In the genomic region with DNA sequence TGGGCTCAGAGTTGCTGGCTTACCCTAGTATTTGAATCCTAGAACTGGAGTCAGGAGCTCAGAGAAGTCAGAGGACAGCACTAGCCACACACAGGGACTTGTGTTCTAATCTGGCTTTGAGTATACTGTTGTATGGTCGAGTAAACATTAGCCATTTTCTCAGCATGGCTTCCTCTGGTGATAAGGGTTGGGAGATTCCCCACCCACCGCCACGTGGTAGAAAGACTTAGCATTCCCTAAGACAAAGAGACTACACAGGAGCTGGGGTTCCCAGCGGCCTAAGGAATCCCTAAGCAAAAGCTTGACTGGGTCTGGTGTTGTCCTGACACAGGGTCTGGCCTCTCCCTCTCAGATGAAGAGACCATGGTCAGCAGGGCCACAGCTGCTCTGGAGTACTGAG, we compare ENCODE assay signal across 10 mouse cellular contexts. TPM values are rescaled to one million over a fixed set of nuclear protein-coding genes. Genes with fewer than 3 reads are reported as not detected.
A peak's percentile ranks its signal among the peaks of the same experiment; 100 is the strongest.
DNase-seq lines count a peak whose midpoint lies in the region; ATAC-seq and TF ChIP-seq lines count a peak whose summit lies in the region.
"Had no signal": no experiment of that assay in that cellular context is flagged by ENCODE, and none has a peak within 500 bp of the region (broad histone marks: within the 10 kb centered on the region; RNA-seq: fewer than 3 reads in every experiment).

No protein-coding gene starts in this region.

- peak overlapping the region; percentile 64 for H3K4me2 ChIP-seq in liver, embryonic 13.5 days

- H3K9ac ChIP-seq in liver, embryonic 13.5 days, result peak overlapping the region; percentile 67

- TF ChIP-seq CTCF in gastrocnemius, adult 2 months (IDR thresholded peaks at IDR 0.05), result no peak
- TF ChIP-seq CTCF in cortical plate, adult 2 months (IDR thresholded peaks at IDR 0.05; ENCODE audit: extremely low read depth, insufficient read depth, low read length), result no peak

- H3K27me3 ChIP-seq in liver, embryonic 13.5 days, result no peaks in the 10 kb centered on the region
- H3K27me3 ChIP-seq: Patski had no signal

- peaks cover 5% of the 10 kb centered on the region for H3K4me1 ChIP-seq in cortical plate, adult 2 months (ENCODE audit: control insufficient read depth, insufficient read depth, low read length)
- H3K4me1 ChIP-seq in liver, embryonic 13.5 days (replicated peaks), result peaks cover 84% of the 10 kb centered on the region

- peak overlapping the region; percentile 59 for H3K4me3 ChIP-seq in gastrocnemius, adult 2 months
- no peak overlapping the region for H3K4me3 ChIP-seq in cortical plate, adult 2 months (ENCODE audit: insufficient read depth, low read length)
- peak overlapping the region; percentile 41 for H3K4me3 ChIP-seq in liver, embryonic 13.5 days (replicated peaks)

- no peaks in the 10 kb centered on the region for H3K36me3 ChIP-seq in liver, embryonic 13.5 days

- no peak for DNase-seq in gastrocnemius, adult 2 months
- DNase-seq in gastrocnemius, adult 8-10 months (ENCODE audit: low spot score in 2 of 2), result no peak
- DNase-seq in kidney, postnatal 10 days, result peak; percentile 14
- no peak for DNase-seq in kidney, adult 8-10 months
- DNase-seq in liver, embryonic 13.5 days, result no peak
- no peak for DNase-seq in urinary bladder, postnatal 14 days (ENCODE audit: low spot score)
- no peak for DNase-seq in adrenal gland, postnatal 36 days
- DNase-seq: left cerebral cortex, postnatal 4 days had no signal

- intact Hi-C loops in gastrocnemius, adult 2 months (cut with DNase I), result no loop called here

- no peak for ATAC-seq in liver, embryonic 13.5 days (ENCODE audit: low read depth)
- ATAC-seq: Patski had no signal

- peak overlapping the region; percentile 89 for H3K27ac ChIP-seq in gastrocnemius, adult 2 months
- peak overlapping the region; percentile 70 for H3K27ac ChIP-seq in cortical plate, adult 2 months (ENCODE audit: insufficient read depth, low read length)
- peak overlapping the region; percentile 87 for H3K27ac ChIP-seq in liver, embryonic 13.5 days

- H3K9me3 ChIP-seq in liver, embryonic 13.5 days (replicated peaks), result no peaks in the 10 kb centered on the region

- no peak for TF ChIP-seq POLR2A in cortical plate, adult 2 months (IDR thresholded peaks at IDR 0.05; ENCODE audit: extremely low read depth, insufficient read depth, low read length)

- WGBS in liver, embryonic 13.5 days (ENCODE audit: insufficient replicate concordance), result 15% methylated on average over 4 of the region's 4 CpGs

RNA-seq across cellular contexts. Expression of a gene that starts 3.4 kb away (rescaled TPM):
- total RNA-seq in gastrocnemius, adult 2 months (2021), result 10 to 100 TPM; 34.4 to 53.7 TPM
- total RNA-seq in gastrocnemius, adult 8-10 months (2022), result 10 to 100 TPM; 28.7 to 37.4 (median 31.6) TPM
- polyA plus RNA-seq in cortical plate, adult 2 months (2012; rRNA removed), result 137 and 145 TPM in 2 replicates
- polyA plus RNA-seq in liver, embryonic 13.5 days (2015; fragmentation: Nextera tagmentation; extraction: Ambion mirVana), result 69.4 and 79.4 TPM in 2 replicates
- 100 to 1,000 TPM in 1 of 2 experiments, 10 to 100 TPM in 1; 86.2 to 127 TPM for total RNA-seq in adrenal gland, postnatal 36 days (2021)

RNA-seq across cellular contexts. Expression of a gene that starts 10.0 kb away (rescaled TPM):
- total RNA-seq in gastrocnemius, adult 2 months (2021), result not detected
- total RNA-seq in gastrocnemius, adult 8-10 months (2022), result not detected
- polyA plus RNA-seq in cortical plate, adult 2 months (2012; rRNA removed), result not detected in 2 replicates
- not detected in 2 replicates for polyA plus RNA-seq in liver, embryonic 13.5 days (2015; fragmentation: Nextera tagmentation; extraction: Ambion mirVana)
- total RNA-seq in adrenal gland, postnatal 36 days (2021), result not detected
- total RNA-seq: left cerebral cortex, postnatal 4 days had no signal
- polyA plus RNA-seq: Patski had no signal

RNA-seq across cellular contexts. Expression of a gene that starts 27.8 kb away (rescaled TPM):
- total RNA-seq in gastrocnemius, adult 2 months (2021), result 1 to 10 TPM; 2.8 to 7.3 TPM
- 1 to 10 TPM; 2.9 to 8.9 (median 5.6) TPM for total RNA-seq in gastrocnemius, adult 8-10 months (2022)
- polyA plus RNA-seq in cortical plate, adult 2 months (2012; rRNA removed), result 2.3 TPM in 2 replicates
- polyA plus RNA-seq in liver, embryonic 13.5 days (2015; fragmentation: Nextera tagmentation; extraction: Ambion mirVana), result 30.9 and 32.7 TPM in 2 replicates
- 100 to 1,000 TPM; 301 to 364 TPM for total RNA-seq in adrenal gland, postnatal 36 days (2021)

RNA-seq across cellular contexts. Expression of a gene that starts 51.8 kb away (rescaled TPM):
- total RNA-seq in gastrocnemius, adult 2 months (2021), result 1 to 10 TPM; 1.0 to 2.3 TPM
- 1 to 10 TPM; 1.3 to 2.1 (median 1.6) TPM for total RNA-seq in gastrocnemius, adult 8-10 months (2022)
- polyA plus RNA-seq in cortical plate, adult 2 months (2012; rRNA removed), result 88.8 and 95.7 TPM in 2 replicates
- 2.1 and 2.3 TPM in 2 replicates for polyA plus RNA-seq in liver, embryonic 13.5 days (2015; fragmentation: Nextera tagmentation; extraction: Ambion mirVana)
- total RNA-seq in adrenal gland, postnatal 36 days (2021), result 1 to 10 TPM; 5.8 to 8.8 TPM

RNA-seq across cellular contexts. Expression of a gene that starts 60.0 kb away (rescaled TPM):
- 10 to 100 TPM in 1 of 2 experiments, 1 to 10 TPM in 1; 6.9 to 11.9 TPM for total RNA-seq in gastrocnemius, adult 2 months (2021)
- 1 to 10 TPM; 4.9 to 7.0 (median 5.2) TPM for total RNA-seq in gastrocnemius, adult 8-10 months (2022)
- 10.9 and 11.1 TPM in 2 replicates for polyA plus RNA-seq in cortical plate, adult 2 months (2012; rRNA removed)
- 1.5 and 1.6 TPM in 2 replicates for polyA plus RNA-seq in liver, embryonic 13.5 days (2015; fragmentation: Nextera tagmentation; extraction: Ambion mirVana)
- total RNA-seq in adrenal gland, postnatal 36 days (2021), result 10 to 100 TPM; 17.5 to 25.5 TPM

Comparison
In these comparisons a context has a peak if more than half of its experiments do, and no peak if none do; other contexts are left out.
1. RNA of a gene that starts 27.8 kb away (total RNA-seq): 301 to 364 TPM in adrenal gland, postnatal 36 days; 2.8 to 7.3 TPM in gastrocnemius, adult 2 months and 2.9 to 8.9 TPM in gastrocnemius, adult 8-10 months; every median in the first group is over 10 times any median in the second.
2. Peak in every context shown above with its lines, with median percentiles within 50 percentile points of each other: H3K27ac ChIP-seq.